Mouse (Mus musculus) MEL (cell line): ENCODE measurements around the gene Lrrc59. TPM values are rescaled to one million over a fixed set of nuclear protein-coding genes. Genes with fewer than 3 reads are reported as not detected.

Source experiments
- DNase-seq: peaks from one replicate; pipeline ENCODE4 v3.0.0; 2011; ENCODE audit warnings: low read depth, low spot score
- H3K27ac ChIP-seq: 2 replicates; pipeline ENCODE4 v1.5.1; 2012; ENCODE audit warnings: low read depth, mild to moderate bottlenecking, control low read depth, low read length, moderate library complexity; ENCODE audit not compliant: control insufficient read depth
- H3K27me3 ChIP-seq, 2 experiments: fragments of 150-350 bp in 1 of 2; sonication (generic) in 1 of 2; 2 replicates each; pipeline ENCODE4 v1.6.1; 2012; ENCODE audit warnings: low read length in 2 of 2, mild to moderate bottlenecking in 2 of 2, improper control_type of control experiment in 1 of 2, moderate library complexity in 1 of 2; ENCODE audit not compliant: insufficient read depth in 2 of 2, control insufficient read depth in 1 of 2
- H3K36me3 ChIP-seq, 2 experiments: 2 replicates each; pipeline ENCODE4 v1.6.1; 2012 to 2014; ENCODE audit warnings: low read length in 2 of 2, improper control_type of control experiment in 1 of 2, inconsistent platforms in 1 of 2, mild to moderate bottlenecking in 1 of 2; ENCODE audit not compliant: insufficient read depth in 2 of 2, control insufficient read depth in 1 of 2
- H3K4me1 ChIP-seq, 2 experiments: fragments of 150-350 bp in 1 of 2; sonication (generic) in 1 of 2; 2 replicates each; pipeline ENCODE4 v1.6.1; 2012; ENCODE audit warnings: low read length in 2 of 2, improper control_type of control experiment in 1 of 2, mild to moderate bottlenecking in 1 of 2; ENCODE audit not compliant: insufficient read depth in 2 of 2, control insufficient read depth in 1 of 2
- H3K4me3 ChIP-seq, 2 experiments: fragments of 150-350 bp in 1 of 2; sonication (generic) in 1 of 2; 2 replicates each; pipeline ENCODE4 v1.5.1; 2012; ENCODE audit warnings: low read depth in 2 of 2, low read length in 2 of 2, mild to moderate bottlenecking in 2 of 2, moderate library complexity in 2 of 2, control low read depth in 1 of 2, improper control_type of control experiment in 1 of 2; ENCODE audit not compliant: control insufficient read depth in 1 of 2, insufficient read depth in 1 of 2
- H3K79me2 ChIP-seq: 2 replicates; pipeline ENCODE4 v1.6.1; 2012; ENCODE audit warnings: mild to moderate bottlenecking, low read length, moderate library complexity; ENCODE audit not compliant: control insufficient read depth, poor library complexity, insufficient read depth
- H3K9ac ChIP-seq: 2 replicates; pipeline ENCODE4 v1.6.1; 2012; ENCODE audit warnings: low read depth, mild to moderate bottlenecking, control low read depth, low read length, moderate library complexity; ENCODE audit not compliant: control insufficient read depth, poor library complexity, severe bottlenecking
- H3K9me3 ChIP-seq: fragments of 150-350 bp; sonication (generic); replicated peaks from 2 replicates; pipeline ENCODE4 v1.6.1; 2012; ENCODE audit warnings: mild to moderate bottlenecking, low read length, improper control_type of control experiment, moderate library complexity; ENCODE audit not compliant: insufficient read depth
- BHLHE40 ChIP-seq: IDR thresholded peaks from 2 replicates; pipeline ENCODE4 v1.6.1; 2012; ENCODE audit warnings: low read depth, mild to moderate bottlenecking, inconsistent platforms, low read length, improper control_type of control experiment, borderline replicate concordance
- CTCF ChIP-seq, 3 experiments: IDR thresholded peaks in 2 of 3; conservative IDR thresholded peaks in 1 of 3; 2 replicates each; pipeline ENCODE4 v1.5.1; 2011 to 2012; ENCODE audit warnings: low read length in 3 of 3, low read depth in 2 of 3, mild to moderate bottlenecking in 2 of 3, improper control_type of control experiment in 1 of 3, inconsistent platforms in 1 of 3, mixed read lengths in 1 of 3, moderate library complexity in 1 of 3; ENCODE audit not compliant: control insufficient read depth in 1 of 3, insufficient read depth in 1 of 3, poor library complexity in 1 of 3, severe bottlenecking in 1 of 3
- ELF1 ChIP-seq: IDR thresholded peaks from 2 replicates; pipeline ENCODE4 v1.6.1; 2014; ENCODE audit warnings: low read depth, mild to moderate bottlenecking, inconsistent platforms, low read length, improper control_type of control experiment, moderate library complexity
- GATA1 ChIP-seq: IDR thresholded peaks from 2 replicates; pipeline ENCODE4 v1.6.1; 2011; ENCODE audit warnings: low read depth, low read length, improper control_type of control experiment
- KAT2A ChIP-seq: conservative IDR thresholded peaks from 2 replicates; pipeline ENCODE4 v1.6.1; 2012; ENCODE audit warnings: low read depth, low read length, improper control_type of control experiment, inconsistent platforms
- MAFK ChIP-seq: IDR thresholded peaks from 2 replicates; pipeline ENCODE4 v1.6.1; 2011; ENCODE audit warnings: low read depth, mild to moderate bottlenecking, low read length, improper control_type of control experiment, borderline replicate concordance
- MAX ChIP-seq: IDR thresholded peaks from 2 replicates; pipeline ENCODE4 v1.6.1; 2011; ENCODE audit warnings: low read length, improper control_type of control experiment
- MAZ ChIP-seq: IDR thresholded peaks from 2 replicates; pipeline ENCODE4 v1.6.1; 2012; ENCODE audit warnings: low read depth, mild to moderate bottlenecking, inconsistent platforms, low read length, improper control_type of control experiment
- MYB ChIP-seq: IDR thresholded peaks from 2 replicates; pipeline ENCODE4 v1.6.1; 2011; ENCODE audit warnings: mild to moderate bottlenecking, low read depth, low read length, improper control_type of control experiment
- POLR2AphosphoS5 ChIP-seq: IDR thresholded peaks from 2 replicates; pipeline ENCODE4 v1.6.1; 2012; ENCODE audit warnings: low read depth, borderline replicate concordance, mild to moderate bottlenecking, inconsistent platforms, low read length, moderate library complexity, mixed read lengths
- RAD21 ChIP-seq: IDR thresholded peaks from 2 replicates; pipeline ENCODE4 v1.6.1; 2011; ENCODE audit warnings: mild to moderate bottlenecking, low read depth, low read length, improper control_type of control experiment
- TBP ChIP-seq: IDR thresholded peaks from 2 replicates; pipeline ENCODE4 v1.8.0; 2011; ENCODE audit warnings: low read depth, low read length, improper control_type of control experiment
- ZKSCAN1 ChIP-seq: IDR thresholded peaks from 2 replicates; pipeline ENCODE4 v1.6.1; 2012; ENCODE audit warnings: low read depth, mild to moderate bottlenecking, inconsistent platforms, low read length, improper control_type of control experiment, moderate library complexity
- ZNF384 ChIP-seq: IDR thresholded peaks from 2 replicates; pipeline ENCODE4 v1.6.1; 2012; ENCODE audit warnings: low read depth, mild to moderate bottlenecking, inconsistent platforms, low read length, improper control_type of control experiment
- polyA plus RNA-seq, 2 experiments: library from polyadenylated mRNA; stranded (reverse) in 1 of 2; unstranded in 1 of 2; fragments of >175 nt in 1 of 2; fragments of >200 nt in 1 of 2; gene quantifications; 2 replicates each; pipeline versions ENCODE4 v1.2.1 to v1.2.4; 2012; ENCODE audit warnings: low replicate concordance in 2 of 2, low read depth in 1 of 2; ENCODE audit not compliant: insufficient read length in 2 of 2, insufficient read depth in 1 of 2, missing spikeins in 1 of 2
- total RNA-seq: library from RNA; depleted of rRNA; stranded (reverse); fragments of 300-350 nt; gene quantifications from 2 replicates; pipeline ENCODE4 v1.2.3, GENCODE M21; 2012

Gene Lrrc59
- total and polyA plus RNA-seq, 3 experiments = 464 to 633 (median 486) TPM

- Histone ChIP-seq H3K9ac (no peak overlapping the region), H3K36me3 (peaks cover 0 to 2% of the 10 kb centered on the region in 2 experiments; a peak in 1 of 4 replicates)
- TF ChIP-seq BHLHE40 = 0 out of 2 replicates have a peak, but pooled peaks have one; percentile 36
- peak; percentile 72; the same call in 1 of the 2 replicates for TF ChIP-seq ZNF384
- TF ChIP-seq MYB = no peak
- no peak for TF ChIP-seq ELF1
- no peak for TF ChIP-seq KAT2A
- peak in 1 of 3 experiments; percentile 18; a peak in 1 of 6 replicates for TF ChIP-seq CTCF (IDR thresholded peaks at IDR 0.05 in 2 of 3, conservative IDR thresholded peaks at IDR 0.05 in 1 of 3; ENCODE audit: control insufficient read depth in 1 of 3, insufficient read depth in 1 of 3, low read depth in 2 of 3, low read length in 3 of 3, poor library complexity in 1 of 3, severe bottlenecking in 1 of 3)
- TF ChIP-seq MAFK = no peak
Observed at GRCm38 (mm10) chr11:94620766-94621457, 8.7 kb upstream of the Lrrc59 start.

GRCm38 (mm10) chr11:94621458-94621852 is 8.1 kb upstream of the Lrrc59 start:
- DNase-seq = peak; percentile 50
- Histone ChIP-seq H3K79me2 (no peaks in the 10 kb centered on the region), H3K27ac (no peak overlapping the region), H3K27me3 (no peaks in the 10 kb centered on the region), H3K9ac (no peak overlapping the region), H3K4me3 (no peak overlapping the region), H3K4me1 (peaks cover 4 to 12% of the 10 kb centered on the region in 2 experiments), H3K36me3 (peaks cover 0 to 2% of the 10 kb centered on the region in 2 experiments; a peak in 1 of 4 replicates), H3K9me3 (no peaks in the 10 kb centered on the region)
- TF ChIP-seq POLR2AphosphoS5 (no peak), GATA1 (no peak), ZKSCAN1 (no peak), MAZ (no peak), TBP (no peak), RAD21 (peak; percentile 2), MAX (no peak), ZNF384 (peak; percentile 52), KAT2A (no peak), CTCF (IDR thresholded peaks at IDR 0.05 in 2 of 3, conservative IDR thresholded peaks at IDR 0.05 in 1 of 3; ENCODE audit: control insufficient read depth in 1 of 3, insufficient read depth in 1 of 3, low read depth in 2 of 3, low read length in 3 of 3, poor library complexity in 1 of 3, severe bottlenecking in 1 of 3) (peak; percentile 27 to 42 (median 40); a peak in 5 of 6 replicates), ELF1 (no peak)

More at GRCm38 (mm10) chr11:94620766-94621457, 8.7 kb upstream of the Lrrc59 start:
- Histone ChIP-seq H3K27me3 (no peaks in the 10 kb centered on the region), H3K27ac (no peak overlapping the region), H3K9me3 (no peaks in the 10 kb centered on the region), H3K4me1 (peaks cover 4 to 12% of the 10 kb centered on the region in 2 experiments), H3K4me3 (no peak overlapping the region), H3K79me2 (no peaks in the 10 kb centered on the region)
- peak; percentile 43 for DNase-seq
